Mouse (Mus musculus) left cerebral cortex, postnatal 10 days (tissue): ENCODE data around the gene Lrrc25. TPM values are rescaled to one million over a fixed set of nuclear protein-coding genes. Genes with fewer than 3 reads are reported as not detected.

Experiments
- DNase-seq, 2 experiments: peaks; one replicate each; pipeline ENCODE4 v3.0.0; 2021 to 2022; ENCODE audit warnings: low spot score in 2 of 2, mixed read lengths in 1 of 2; ENCODE audit errors: extremely low spot score in 1 of 2
- intact Hi-C: fragments of 180-260 bp; cut with DNase I; formaldehyde crosslinking; loops from one replicate; pipeline ENCODE4 v1.15.1; 2025
- total RNA-seq, 2 experiments: library from RNA; stranded (reverse); gene quantifications; 2 replicates each; pipeline ENCODE4 v1.2.3; 2021

The Lrrc25 gene
- total RNA-seq, 2 experiments from 2014 or later = 0.94 to 1.1 TPM

DNA sequence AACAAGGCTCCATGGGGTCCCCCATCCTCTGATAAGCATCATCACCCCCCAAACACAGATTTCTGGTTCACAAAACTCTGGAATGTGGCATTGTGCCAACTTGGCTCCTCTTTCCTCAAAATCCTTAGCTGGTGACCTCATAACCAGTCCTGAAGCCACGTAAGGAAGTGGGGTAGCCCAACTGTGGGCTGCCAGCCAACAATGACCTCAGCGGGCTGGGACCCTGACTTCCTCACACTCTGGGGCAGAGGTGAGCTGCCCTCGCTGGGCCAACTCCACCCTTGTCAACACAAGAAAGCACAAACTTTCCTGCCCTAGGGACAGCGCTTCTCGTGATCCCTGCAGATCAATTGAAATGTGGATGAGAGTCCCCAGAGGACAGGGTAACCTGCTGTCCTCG lies 18.1 kb downstream of the Lrrc25 start:
- peak in 1 of 2 experiments; percentile 83 for DNase-seq
- intact Hi-C loops = no loop called here

DNA sequence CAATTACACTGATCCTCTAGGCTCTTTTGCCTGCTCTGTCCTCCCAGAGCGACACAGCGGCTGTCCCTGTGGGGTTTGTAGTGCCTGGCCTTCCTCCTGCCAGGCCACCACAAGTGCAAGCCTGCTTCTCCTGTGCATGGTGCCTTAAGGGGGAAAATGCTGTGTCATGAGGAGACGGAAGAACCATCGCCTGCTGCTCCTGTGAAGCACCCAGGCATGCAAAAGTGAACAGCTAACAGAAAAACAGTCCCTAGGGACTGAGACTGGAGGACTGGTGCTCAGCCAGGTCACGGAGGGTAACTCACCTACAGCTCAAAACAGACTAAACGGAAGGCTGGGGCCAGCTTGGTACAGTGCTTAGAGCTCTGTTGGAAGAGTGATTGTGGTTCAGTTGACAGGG lies 19.6 kb downstream of the Lrrc25 start:
- intact Hi-C loops = no loop called here
- no peak for DNase-seq

DNA sequence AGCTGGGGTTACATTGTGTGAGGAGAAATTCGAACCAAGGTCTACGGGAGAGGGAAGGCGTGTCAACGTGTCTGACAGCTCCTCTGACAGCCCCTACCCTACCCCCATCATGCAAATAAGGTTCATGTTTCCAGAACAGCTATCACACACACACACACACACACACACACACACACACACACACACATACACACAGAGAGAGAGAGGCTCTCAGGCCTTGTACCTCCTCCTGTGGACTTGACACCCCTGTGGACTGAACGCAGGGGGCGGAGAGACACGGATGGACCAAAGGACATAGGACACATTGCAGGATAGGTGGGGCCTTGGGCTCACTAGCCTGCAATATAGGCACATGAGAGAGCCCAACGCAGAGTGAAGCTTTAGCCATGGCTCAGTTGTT lies 20.9 kb downstream of the Lrrc25 start:
- intact Hi-C loops = no loop called here
- no peak for DNase-seq

DNA sequence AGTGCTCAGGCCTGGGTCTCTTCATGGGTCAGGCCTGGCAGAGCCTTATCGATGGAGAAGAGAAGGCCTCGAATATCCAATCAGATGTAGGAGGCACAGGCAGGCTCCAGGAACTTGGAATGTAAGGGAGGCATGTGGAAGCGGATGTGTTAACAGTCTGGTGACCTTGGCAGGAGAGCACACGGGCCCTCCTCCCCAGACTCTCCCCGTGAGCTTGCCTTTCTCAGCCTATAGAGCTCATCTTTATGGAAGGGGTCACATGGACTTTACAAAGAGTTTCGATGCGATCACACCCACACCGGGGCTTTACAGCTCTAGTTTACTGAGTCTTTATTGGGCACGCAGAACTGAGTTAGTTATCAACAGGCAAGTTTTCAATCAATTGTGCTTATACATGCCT lies 22.8 kb downstream of the Lrrc25 start:
- intact Hi-C loops = no loop called here
- no peak for DNase-seq

DNA sequence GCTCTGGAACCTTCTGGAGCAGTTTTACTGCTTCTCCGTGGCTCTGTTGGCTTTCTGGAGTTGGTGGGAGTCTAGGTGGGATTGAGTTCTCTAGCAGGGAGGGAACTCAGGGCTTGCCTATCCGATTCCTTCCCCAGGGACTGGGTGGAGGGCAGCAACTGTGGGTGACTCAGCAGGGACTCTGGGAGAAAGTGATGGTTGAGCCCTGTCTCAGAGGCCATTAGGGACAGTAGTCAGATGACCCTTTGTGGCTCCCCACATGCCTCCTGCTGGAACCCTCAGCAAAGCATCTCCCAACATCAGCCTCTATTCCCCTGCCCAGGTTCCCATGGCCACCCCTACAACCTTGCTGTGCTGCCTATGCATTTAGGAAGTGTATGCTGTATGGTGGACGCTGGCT lies 27.1 kb downstream of the Lrrc25 start:
- no peak for DNase-seq
- intact Hi-C loops = no loop called here

DNA sequence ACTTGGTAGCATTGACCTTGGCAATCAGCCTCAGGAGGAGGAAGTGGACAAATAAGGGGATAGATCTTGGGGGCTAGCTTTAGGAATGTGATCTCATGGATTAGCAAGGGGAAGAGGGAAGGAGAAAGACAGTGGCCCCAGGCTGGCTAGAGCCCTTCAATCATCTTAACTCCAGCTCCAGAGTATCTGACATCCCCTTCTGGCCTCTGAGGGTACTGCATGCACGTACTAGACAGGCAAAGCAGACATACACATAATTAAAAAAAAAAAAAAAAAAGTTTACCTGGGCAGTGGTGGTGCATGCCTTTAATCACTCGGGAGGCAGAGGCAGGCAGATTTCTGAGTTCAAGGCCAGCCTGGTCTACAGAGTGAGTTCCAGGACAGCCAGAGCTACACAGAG lies 28.1 kb downstream of the Lrrc25 start:
- DNase-seq = no peak
- intact Hi-C loops = no loop called here

DNA sequence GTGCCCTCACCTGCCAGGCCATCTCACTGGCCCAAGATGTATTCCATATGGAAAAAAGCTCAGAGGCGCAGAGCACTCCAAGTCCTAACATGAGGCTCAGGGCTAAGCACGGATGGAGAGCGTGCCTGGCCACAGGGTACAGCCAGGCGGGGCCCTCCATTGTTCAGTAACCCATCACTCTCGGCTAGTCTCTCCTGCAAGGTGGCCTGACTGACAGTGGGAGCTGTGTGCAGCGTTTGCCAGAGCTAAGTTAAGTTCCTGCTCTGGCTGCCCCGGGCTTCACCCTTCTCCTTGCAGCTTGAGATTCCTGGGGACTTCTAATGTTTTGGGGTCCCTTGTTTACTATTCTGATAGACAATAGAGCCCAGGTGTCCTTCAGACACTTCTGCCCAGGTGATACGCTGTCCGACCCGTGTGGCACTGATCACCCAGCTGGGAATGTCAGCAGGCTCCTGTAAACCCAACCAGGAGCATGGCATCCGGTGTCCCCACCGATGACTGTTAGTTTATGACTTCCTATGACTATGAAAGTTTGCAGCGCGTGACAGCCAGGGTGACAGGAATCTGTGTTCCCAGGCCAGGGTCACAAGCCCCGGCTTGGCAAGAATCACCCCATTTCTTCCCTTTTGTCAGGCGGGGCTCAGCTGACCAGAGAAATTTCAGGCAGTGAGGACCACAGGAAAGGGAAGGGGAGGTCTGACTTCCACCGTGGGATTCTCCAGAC lies 29.7 kb downstream of the Lrrc25 start:
- intact Hi-C loops = no loop called here
- no peak for DNase-seq

DNA sequence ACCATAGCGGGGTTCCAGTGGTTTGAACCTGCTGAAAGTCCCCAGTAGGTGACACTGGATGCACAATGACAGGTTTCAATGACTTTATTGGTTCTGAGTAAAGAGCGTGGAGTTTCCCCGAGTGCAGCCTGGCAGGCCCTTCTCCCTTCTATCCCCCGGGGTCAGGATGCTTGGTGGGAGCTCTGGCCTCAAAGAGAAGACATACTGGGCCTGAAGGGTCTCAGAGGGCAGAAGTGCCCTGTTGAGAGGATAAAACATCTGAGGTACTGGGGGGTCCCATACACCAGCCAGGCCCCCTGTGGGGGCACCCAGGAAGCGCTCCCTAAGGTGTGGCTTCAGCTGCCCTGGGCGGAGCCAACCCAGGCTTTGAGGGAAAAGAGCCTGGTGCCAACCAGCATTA lies 30.4 kb downstream of the Lrrc25 start:
- no peak for DNase-seq
- intact Hi-C loops = no loop called here

DNA sequence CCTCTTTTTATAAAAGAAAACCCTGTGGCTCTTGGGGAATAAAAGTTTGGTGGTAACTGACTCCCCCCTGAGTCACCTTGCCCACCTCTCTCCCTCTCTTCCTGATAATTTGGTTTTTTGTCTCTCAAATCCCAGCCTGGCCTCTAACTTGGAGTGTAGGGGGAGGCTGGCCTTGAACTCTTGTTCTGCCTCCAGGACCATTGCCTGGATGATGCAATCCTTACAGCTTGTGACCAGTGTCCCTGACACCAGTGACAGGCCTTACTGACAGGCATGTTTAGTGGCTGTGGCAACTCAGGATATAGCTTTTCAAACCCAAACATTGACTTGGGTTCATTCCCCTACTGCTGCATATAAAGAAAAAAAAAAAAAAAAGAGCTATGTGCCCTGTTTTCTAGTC lies 30.8 kb downstream of the Lrrc25 start:
- DNase-seq = no peak
- intact Hi-C loops = no loop called here

DNA sequence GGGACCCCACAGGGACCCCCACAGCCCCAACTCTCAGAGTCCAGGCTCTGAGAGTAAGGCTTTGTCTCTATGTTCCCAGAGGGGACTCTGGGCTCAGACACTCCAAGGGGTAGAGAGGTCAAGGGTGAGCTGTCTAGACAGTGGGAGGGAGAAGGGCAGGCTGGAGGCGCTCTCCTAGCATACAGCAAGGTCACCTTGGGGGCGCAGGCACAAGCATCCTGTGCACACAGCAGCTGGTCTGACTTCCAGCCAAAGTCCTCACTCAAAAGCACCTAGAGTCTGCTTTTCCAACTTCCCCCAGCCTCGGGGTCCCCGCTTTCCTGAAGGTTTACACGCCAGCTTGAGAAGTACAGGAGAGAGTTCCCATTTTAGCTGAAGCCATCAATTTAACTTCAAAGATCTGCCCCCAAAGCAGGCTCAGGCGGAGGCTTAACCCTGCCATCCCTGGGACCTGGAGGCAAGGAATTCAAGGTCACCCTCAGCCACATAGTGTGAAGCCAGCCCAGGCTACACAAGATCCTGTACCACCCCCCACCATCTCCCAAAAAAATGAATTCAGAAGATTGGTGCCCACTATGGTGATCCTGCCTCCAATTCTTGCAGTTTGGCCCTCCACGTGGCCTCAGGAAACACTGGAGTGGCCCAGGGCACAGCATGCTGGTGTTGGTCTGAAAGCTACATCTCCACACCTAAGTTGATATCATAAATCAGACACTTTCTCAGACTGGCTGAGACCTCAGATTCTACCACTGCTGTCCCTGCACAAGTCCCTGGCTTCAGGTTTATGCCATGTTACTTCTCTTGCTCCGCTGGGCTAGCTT lies 31.6 kb downstream of the Lrrc25 start:
- DNase-seq = peak in 1 of 2 experiments; percentile 41
- intact Hi-C loops = no loop called here

DNA sequence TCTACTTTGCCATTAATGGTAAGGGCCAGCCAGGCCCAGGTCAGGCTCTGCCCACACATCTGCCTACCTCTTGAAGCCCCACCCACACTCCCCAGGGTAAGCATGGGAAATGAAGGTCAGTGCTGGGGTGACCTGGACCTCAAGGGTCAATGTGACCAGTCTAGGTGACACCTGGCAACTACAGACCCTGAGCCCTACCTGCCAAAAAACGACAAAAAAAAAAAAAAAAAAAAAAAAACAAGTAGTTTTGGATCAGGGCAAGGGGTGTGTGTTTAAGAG lies 32.1 kb downstream of the Lrrc25 start:
- intact Hi-C loops = no loop called here
- no peak for DNase-seq

DNA sequence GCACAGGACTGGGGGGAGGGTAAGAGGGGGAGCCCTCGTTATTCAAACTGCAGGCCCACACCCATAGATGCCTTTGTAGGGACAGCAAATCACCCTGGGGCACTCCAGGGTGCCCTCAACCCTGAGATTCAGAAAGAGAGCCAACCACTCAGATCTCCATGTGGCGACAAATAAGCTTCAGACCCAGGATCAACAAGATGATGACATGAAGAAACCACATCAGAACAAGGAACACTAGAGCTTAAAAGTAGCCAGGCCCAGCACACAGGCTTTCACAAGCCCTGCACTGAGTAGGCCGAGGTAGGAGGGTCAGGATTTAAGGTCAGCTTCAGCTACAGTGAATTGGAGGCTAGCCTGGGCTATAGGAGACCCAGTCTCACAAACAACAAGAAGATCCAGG lies 33.0 kb downstream of the Lrrc25 start:
- DNase-seq = no peak
- intact Hi-C loops = no loop called here

DNA sequence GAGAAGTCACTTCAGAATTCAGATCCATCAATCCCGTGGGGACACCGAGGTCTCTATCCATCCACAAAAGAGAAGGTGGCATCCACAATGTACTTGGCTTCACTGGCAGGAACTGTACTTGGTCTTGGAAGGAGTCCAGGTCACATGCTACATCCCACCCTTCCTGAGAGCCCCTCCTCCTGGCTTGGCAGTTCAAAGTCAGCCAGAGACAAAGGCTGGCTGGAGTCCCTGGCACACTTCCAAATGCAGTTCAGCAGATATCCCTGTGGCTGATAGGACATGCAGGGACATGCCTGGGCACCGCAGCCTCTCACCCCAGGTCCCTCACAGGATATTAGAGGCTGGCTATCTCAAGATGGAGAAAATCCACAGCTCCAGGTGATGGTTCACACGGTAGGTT lies 33.4 kb downstream of the Lrrc25 start:
- intact Hi-C loops = no loop called here
- DNase-seq = peak in 1 of 2 experiments; percentile 91

DNA sequence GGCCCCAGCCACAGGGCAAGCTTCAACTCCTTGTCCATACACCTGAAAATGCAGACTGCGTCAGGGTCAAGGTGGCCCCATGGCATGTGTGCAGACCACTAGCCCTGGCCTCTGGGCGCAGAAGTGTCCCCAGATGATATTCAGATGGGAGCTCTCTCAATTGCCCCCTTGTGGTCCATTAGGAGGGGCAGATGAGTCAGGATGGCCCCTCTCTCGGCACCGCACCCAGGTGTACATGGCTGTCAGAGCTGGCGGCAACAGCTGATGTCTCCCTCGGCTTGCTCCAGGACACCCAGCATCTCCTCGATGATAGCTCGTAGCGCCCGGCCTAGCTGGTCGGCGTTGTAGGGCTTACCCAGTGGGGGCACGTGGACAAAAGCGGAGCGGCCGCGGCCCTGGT lies 34.4 kb downstream of the Lrrc25 start:
- intact Hi-C loops = no loop called here
- no peak for DNase-seq

DNA sequence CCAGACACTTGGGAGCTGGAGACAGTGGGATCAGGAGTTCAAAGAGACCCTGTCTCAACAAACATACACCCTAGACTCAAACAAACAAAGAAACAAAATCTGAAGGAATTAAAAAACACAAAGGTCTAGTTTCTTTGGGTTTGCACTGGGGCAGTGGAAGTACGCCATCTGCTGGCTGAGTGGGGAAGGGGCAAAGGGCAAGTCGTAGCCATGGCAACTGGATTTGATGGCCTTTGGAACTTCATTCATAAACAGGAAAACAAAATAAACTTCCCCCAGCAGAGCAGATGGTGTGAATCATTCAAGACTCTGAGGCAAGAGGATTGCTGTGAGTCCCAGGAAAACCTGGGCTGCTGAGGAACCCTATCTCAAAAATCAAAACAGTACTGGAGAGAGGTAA lies 37.3 kb downstream of the Lrrc25 start:
- peak in 1 of 2 experiments; percentile 69 for DNase-seq
- intact Hi-C loops = no loop called here

DNA sequence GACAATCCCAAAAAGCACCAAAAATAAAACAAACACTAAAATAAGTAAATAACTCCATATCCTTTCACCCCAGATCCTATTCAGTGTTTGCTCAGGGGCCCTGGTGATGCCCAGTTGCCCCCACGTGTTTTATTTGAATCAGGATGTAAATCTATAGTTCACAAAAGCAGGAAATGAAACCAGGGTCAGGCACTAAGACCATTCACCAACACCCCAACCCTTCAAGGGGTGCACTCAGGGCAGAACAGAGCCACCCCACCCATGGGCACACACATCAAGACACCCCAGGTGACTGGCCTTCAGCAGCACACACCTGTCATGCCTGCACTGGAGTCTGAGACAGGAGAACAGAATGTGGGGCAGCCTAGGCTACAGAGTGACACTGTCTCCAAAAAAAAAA lies 38.2 kb downstream of the Lrrc25 start:
- intact Hi-C loops = no loop called here

DNA sequence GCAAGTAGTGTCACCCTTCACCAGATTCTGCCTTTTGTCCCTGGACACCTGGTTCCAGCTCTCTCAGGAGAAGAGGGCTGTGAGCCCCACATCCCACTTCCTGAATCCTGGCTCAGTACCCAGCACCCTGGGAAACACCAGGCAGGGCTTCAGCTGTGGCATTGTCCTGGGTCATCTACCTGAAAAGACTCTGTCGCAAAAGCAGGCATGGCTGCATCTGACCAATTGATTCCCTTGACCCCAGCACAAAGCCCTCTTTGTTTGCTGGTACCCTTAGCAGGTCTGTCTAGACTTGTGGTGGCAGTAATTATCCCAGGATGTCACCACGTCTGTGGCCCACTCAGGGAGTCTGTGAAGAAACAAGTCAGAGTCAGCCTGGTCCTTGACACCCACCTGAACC lies 39.5 kb downstream of the Lrrc25 start:
- intact Hi-C loops = no loop called here
- no peak for DNase-seq

More for the DNA sequence above, 38.2 kb downstream of the Lrrc25 start:
- no peak for DNase-seq

DNA sequence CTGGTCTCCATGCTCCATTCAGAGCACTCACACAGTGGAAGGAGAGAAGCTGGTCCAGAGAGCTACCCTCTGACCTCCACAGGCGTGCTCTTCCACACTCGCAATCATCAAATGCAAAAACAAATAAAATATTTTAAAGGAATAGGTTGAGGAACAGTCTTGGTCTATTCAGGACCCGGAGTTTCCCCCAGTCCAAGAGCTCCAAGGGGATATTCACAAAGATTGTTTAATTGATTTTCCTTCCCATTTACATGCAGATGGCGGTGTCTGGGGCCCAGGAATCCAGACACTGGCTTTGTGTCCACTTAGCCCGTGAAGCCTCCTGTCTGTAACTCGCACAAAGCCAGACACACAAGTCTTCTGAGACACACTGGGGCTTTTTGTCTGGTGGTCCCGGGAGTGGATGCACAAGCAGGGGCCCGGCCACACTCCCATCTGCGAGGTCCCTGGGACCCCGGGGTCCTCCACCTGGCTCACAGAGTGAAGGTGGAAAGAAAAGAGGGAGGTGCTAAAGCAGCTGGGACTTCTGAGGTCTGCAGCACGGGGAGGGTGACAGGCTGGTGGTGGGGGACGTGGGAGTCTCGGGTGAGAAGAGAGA lies 40.3 kb downstream of the Lrrc25 start:
- intact Hi-C loops = no loop called here
- no peak for DNase-seq

DNA sequence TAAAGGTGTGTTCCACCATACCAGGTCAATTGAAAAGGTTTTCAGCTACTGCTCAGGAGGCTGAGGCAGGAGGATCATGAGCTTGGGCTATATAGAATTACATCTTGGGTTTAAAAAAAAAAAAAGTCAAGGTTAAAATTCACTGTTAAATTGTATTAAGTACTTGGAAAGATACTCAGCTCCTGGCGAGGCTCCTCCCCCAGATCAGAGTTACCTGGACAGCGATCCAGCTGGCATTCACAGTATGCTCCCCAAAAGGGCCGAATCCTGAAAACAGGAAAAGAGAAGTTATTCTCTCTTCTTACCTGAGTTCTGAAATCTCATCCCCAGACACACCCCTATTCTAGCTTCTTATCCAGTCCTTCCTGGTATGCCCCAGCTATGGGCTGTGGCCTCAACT lies 41.3 kb downstream of the Lrrc25 start:
- DNase-seq = no peak
- intact Hi-C loops = no loop called here

DNA sequence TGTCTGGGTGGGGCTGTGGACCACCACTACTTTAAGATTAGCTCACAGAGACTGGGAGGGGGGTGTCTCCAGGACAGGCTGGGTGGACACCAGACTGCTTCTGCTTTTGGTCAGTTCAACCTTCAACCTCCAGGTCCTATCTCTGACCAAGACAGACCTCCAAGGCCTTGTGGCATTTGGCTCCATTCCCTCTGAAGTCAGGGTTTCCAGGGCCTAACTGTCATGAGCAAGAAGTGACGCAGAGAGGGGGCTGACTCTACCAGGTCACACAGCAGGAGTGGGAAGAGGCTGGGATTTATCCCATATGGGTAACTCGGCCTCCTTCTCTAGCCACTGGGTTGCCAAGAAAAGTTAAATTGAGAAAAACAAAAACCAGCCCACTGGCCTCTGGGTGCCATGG lies 41.8 kb downstream of the Lrrc25 start:
- DNase-seq = no peak
- intact Hi-C loops = no loop called here
